Mouse (Mus musculus): ENCODE data around the gene Txn2. TPM values are rescaled to one million over a fixed set of nuclear protein-coding genes. Genes with fewer than 3 reads are reported as not detected.
A peak's percentile ranks its signal among the peaks of the same experiment; 100 is the strongest.

Gene Txn2
- polyA plus RNA-seq, 1 experiment from 2014 or later, result 239 TPM

- DNase-seq (ENCODE audit: low spot score) (no peak), ATAC-seq (replicated peaks; ENCODE audit: insufficient number of reproducible peaks, low FRiP score, low TSS enrichment, low read depth) (no peak)
- peaks cover 3% of the 10 kb centered on the region; the same call in 1 of the 2 replicates for H3K4me1 ChIP-seq (ENCODE audit: control insufficient read depth, insufficient read depth, low read length)
- no peaks in the 10 kb centered on the region for H3K27me3 ChIP-seq (ENCODE audit: control insufficient read depth, insufficient read depth, low read length)
- no peak overlapping the region for H3K27ac ChIP-seq (replicated peaks; ENCODE audit: low read depth, low read length)
- WGBS, result 64% methylated on average over 6 of the region's 6 CpGs
- no peaks in the 10 kb centered on the region for H3K9me3 ChIP-seq (replicated peaks; ENCODE audit: control insufficient read depth, low read length)
- H3K4me2 ChIP-seq (ENCODE audit: low read depth, low read length), result no peak overlapping the region
- H3K4me3 ChIP-seq (ENCODE audit: low read depth, low read length), result no peak overlapping the region
- H3K9ac ChIP-seq (replicated peaks; ENCODE audit: low read length), result no peak overlapping the region; the same call in 1 of the 2 replicates
- no peaks in the 10 kb centered on the region for H3K36me3 ChIP-seq (replicated peaks; ENCODE audit: control insufficient read depth, insufficient read depth, low read depth, low read length)
These were observed 2.8 kb upstream of the Txn2 start for GRCm38 (mm10) chr15:77931689-77932016.

- no peaks in the 10 kb centered on the region for H3K36me3 ChIP-seq (replicated peaks; ENCODE audit: control insufficient read depth, insufficient read depth, low read depth, low read length)
- no peak for ATAC-seq (replicated peaks; ENCODE audit: insufficient number of reproducible peaks, low FRiP score, low TSS enrichment, low read depth)
- no peaks in the 10 kb centered on the region for H3K9me3 ChIP-seq (replicated peaks; ENCODE audit: control insufficient read depth, low read length)
- peaks cover 3% of the 10 kb centered on the region; the same call in 1 of the 2 replicates for H3K4me1 ChIP-seq (ENCODE audit: control insufficient read depth, insufficient read depth, low read length)
- H3K27ac ChIP-seq (replicated peaks; ENCODE audit: low read depth, low read length), result no peak overlapping the region
- no peak for DNase-seq (ENCODE audit: low spot score)
- no peak overlapping the region for H3K4me2 ChIP-seq (ENCODE audit: low read depth, low read length)
- H3K27me3 ChIP-seq (ENCODE audit: control insufficient read depth, insufficient read depth, low read length), result no peaks in the 10 kb centered on the region
- no peak overlapping the region for H3K4me3 ChIP-seq (ENCODE audit: low read depth, low read length)
- H3K9ac ChIP-seq (replicated peaks; ENCODE audit: low read length), result no peak overlapping the region; the same call in 1 of the 2 replicates
- WGBS, result 82% methylated on average over 6 of the region's 6 CpGs
These were observed 2.3 kb upstream of the Txn2 start for GRCm38 (mm10) chr15:77930986-77931688.

- 57% methylated on average over 8 of the region's 8 CpGs for WGBS
- DNase-seq (ENCODE audit: low spot score), result no peak
- H3K27ac ChIP-seq (replicated peaks; ENCODE audit: low read depth, low read length), result no peak overlapping the region
These were observed 998 bp upstream of the Txn2 start for GRCm38 (mm10) chr15:77929804-77930203.

GRCm38 (mm10) chr15:77928091-77928490, 715 bp downstream of the Txn2 start:
- ATAC-seq (replicated peaks; ENCODE audit: insufficient number of reproducible peaks, low FRiP score, low TSS enrichment, low read depth) (no peak), DNase-seq (ENCODE audit: low spot score) (no peak)
- Histone ChIP-seq H3K27me3 (ENCODE audit: control insufficient read depth, insufficient read depth, low read length) (no peaks in the 10 kb centered on the region), H3K27ac (replicated peaks; ENCODE audit: low read depth, low read length) (peak overlapping the region; percentile 72; the same call in 1 of the 2 replicates), H3K36me3 (replicated peaks; ENCODE audit: control insufficient read depth, insufficient read depth, low read depth, low read length) (peaks cover 4% of the 10 kb centered on the region), H3K4me2 (ENCODE audit: low read depth, low read length) (peak overlapping the region; percentile 46), H3K9me3 (replicated peaks; ENCODE audit: control insufficient read depth, low read length) (no peaks in the 10 kb centered on the region), H3K4me3 (ENCODE audit: low read depth, low read length) (peak overlapping the region; percentile 79), H3K9ac (replicated peaks; ENCODE audit: low read length) (peak overlapping the region; percentile 82), H3K4me1 (ENCODE audit: control insufficient read depth, insufficient read depth, low read length) (peaks cover 3% of the 10 kb centered on the region; the same call in 1 of the 2 replicates)
- WGBS, result 22% methylated on average over 4 of the region's 4 CpGs

More at GRCm38 (mm10) chr15:77929804-77930203, 998 bp upstream of the Txn2 start:
- H3K9me3 ChIP-seq (replicated peaks; ENCODE audit: control insufficient read depth, low read length), result no peaks in the 10 kb centered on the region
- ATAC-seq (replicated peaks; ENCODE audit: insufficient number of reproducible peaks, low FRiP score, low TSS enrichment, low read depth), result no peak
- no peaks in the 10 kb centered on the region for H3K36me3 ChIP-seq (replicated peaks; ENCODE audit: control insufficient read depth, insufficient read depth, low read depth, low read length)
- H3K4me2 ChIP-seq (ENCODE audit: low read depth, low read length), result peak overlapping the region; percentile 73
- peaks cover 3% of the 10 kb centered on the region; the same call in 1 of the 2 replicates for H3K4me1 ChIP-seq (ENCODE audit: control insufficient read depth, insufficient read depth, low read length)
- peak overlapping the region; percentile 70 for H3K9ac ChIP-seq (replicated peaks; ENCODE audit: low read length)
- peak overlapping the region; percentile 79 for H3K4me3 ChIP-seq (ENCODE audit: low read depth, low read length)
- H3K27me3 ChIP-seq (ENCODE audit: control insufficient read depth, insufficient read depth, low read length), result no peaks in the 10 kb centered on the region

DNA sequence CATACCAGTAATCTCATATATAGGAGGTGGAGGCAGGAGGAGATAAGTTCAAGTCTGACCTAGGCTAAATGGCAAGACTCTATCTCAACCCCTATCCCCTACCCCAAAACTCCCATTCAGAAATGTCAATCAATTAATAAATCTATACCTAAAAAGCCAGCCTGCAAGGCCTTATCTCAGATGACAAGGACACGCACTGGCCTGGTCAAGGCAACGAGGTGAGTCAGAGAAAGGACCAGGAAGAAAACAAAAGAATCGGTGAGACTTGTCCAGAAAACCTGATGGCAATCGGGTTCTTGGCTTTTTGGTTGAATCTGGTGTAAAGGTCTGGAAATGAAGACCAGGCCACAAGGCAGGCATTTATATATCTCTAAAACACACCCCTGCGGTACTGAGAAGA, 1.9 kb downstream of the Txn2 start:
- no peak for ATAC-seq (replicated peaks; ENCODE audit: insufficient number of reproducible peaks, low FRiP score, low TSS enrichment, low read depth)
- H3K4me3 ChIP-seq (ENCODE audit: low read depth, low read length), result no peak overlapping the region
- H3K36me3 ChIP-seq (replicated peaks; ENCODE audit: control insufficient read depth, insufficient read depth, low read depth, low read length), result peaks cover 4% of the 10 kb centered on the region
- H3K4me2 ChIP-seq (ENCODE audit: low read depth, low read length), result no peak overlapping the region
- 96% methylated on average over 5 of the region's 5 CpGs for WGBS
- no peak for DNase-seq (ENCODE audit: low spot score)
- no peak overlapping the region for H3K9ac ChIP-seq (replicated peaks; ENCODE audit: low read length)
- no peak overlapping the region for H3K27ac ChIP-seq (replicated peaks; ENCODE audit: low read depth, low read length)
- H3K9me3 ChIP-seq (replicated peaks; ENCODE audit: control insufficient read depth, low read length), result no peaks in the 10 kb centered on the region
- H3K27me3 ChIP-seq (ENCODE audit: control insufficient read depth, insufficient read depth, low read length), result no peaks in the 10 kb centered on the region
- H3K4me1 ChIP-seq (ENCODE audit: control insufficient read depth, insufficient read depth, low read length), result peaks cover 3% of the 10 kb centered on the region; the same call in 1 of the 2 replicates

- DNase-seq (ENCODE audit: low spot score) (no peak), ATAC-seq (replicated peaks; ENCODE audit: insufficient number of reproducible peaks, low FRiP score, low TSS enrichment, low read depth) (no peak)
- no peak overlapping the region for H3K9ac ChIP-seq (replicated peaks; ENCODE audit: low read length)
- H3K27ac ChIP-seq (replicated peaks; ENCODE audit: low read depth, low read length), result no peak overlapping the region
- H3K9me3 ChIP-seq (replicated peaks; ENCODE audit: control insufficient read depth, low read length), result no peaks in the 10 kb centered on the region
- peaks cover 4% of the 10 kb centered on the region for H3K36me3 ChIP-seq (replicated peaks; ENCODE audit: control insufficient read depth, insufficient read depth, low read depth, low read length)
- 100% methylated on average over 2 of the region's 2 CpGs for WGBS
- H3K4me2 ChIP-seq (ENCODE audit: low read depth, low read length), result no peak overlapping the region
- no peaks in the 10 kb centered on the region for H3K27me3 ChIP-seq (ENCODE audit: control insufficient read depth, insufficient read depth, low read length)
- H3K4me3 ChIP-seq (ENCODE audit: low read depth, low read length), result no peak overlapping the region
- peaks cover 3% of the 10 kb centered on the region; the same call in 1 of the 2 replicates for H3K4me1 ChIP-seq (ENCODE audit: control insufficient read depth, insufficient read depth, low read length)
These were observed 3.6 kb downstream of the Txn2 start for GRCm38 (mm10) chr15:77925195-77925594.

DNA sequence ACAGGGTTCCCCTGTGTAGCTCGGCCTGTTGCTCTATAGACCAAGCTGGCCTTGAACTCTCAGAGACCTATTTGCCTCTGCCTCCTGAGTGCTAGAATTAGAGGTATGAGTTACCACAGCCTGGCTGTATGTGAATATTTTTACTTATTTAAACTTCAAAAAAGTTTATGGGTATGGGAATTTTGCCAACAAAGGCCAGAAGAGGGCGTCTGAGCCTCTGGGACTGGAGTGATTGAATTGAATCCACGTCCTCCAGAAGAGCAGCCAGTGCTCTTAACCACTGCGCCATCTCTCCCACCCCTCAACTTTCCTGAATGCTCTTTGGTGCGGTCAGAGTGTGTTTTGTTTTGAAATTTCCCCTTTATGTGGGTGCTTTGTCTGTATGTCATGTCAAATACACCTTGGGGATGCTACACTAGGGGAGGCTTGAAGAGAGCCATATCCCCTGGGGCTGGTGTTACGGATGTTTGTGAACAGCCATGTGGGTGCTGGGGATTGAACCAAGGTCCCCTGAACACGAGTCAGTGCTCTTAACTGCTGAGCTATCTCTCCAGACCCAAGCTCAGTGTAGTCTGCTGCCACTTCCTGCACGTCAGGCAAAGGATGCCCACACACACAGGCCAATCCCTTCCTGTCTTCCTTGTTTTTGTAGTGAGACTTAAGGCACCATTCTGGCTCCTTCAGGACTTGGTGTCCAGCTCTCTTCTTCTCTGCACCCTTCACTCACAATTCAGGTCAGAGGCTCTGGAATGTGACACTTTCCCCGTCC, 5.4 kb downstream of the Txn2 start:
- no peak overlapping the region for H3K27ac ChIP-seq (replicated peaks; ENCODE audit: low read depth, low read length)
- H3K9me3 ChIP-seq (replicated peaks; ENCODE audit: control insufficient read depth, low read length), result no peaks in the 10 kb centered on the region
- ATAC-seq (replicated peaks; ENCODE audit: insufficient number of reproducible peaks, low FRiP score, low TSS enrichment, low read depth), result no peak
- H3K4me2 ChIP-seq (ENCODE audit: low read depth, low read length), result no peak overlapping the region
- no peak overlapping the region for H3K4me3 ChIP-seq (ENCODE audit: low read depth, low read length)
- H3K4me1 ChIP-seq (ENCODE audit: control insufficient read depth, insufficient read depth, low read length), result peaks cover 3% of the 10 kb centered on the region; the same call in 1 of the 2 replicates
- H3K9ac ChIP-seq (replicated peaks; ENCODE audit: low read length), result no peak overlapping the region
- no peak for DNase-seq (ENCODE audit: low spot score)
- peaks cover 4% of the 10 kb centered on the region for H3K36me3 ChIP-seq (replicated peaks; ENCODE audit: control insufficient read depth, insufficient read depth, low read depth, low read length)
- no peaks in the 10 kb centered on the region for H3K27me3 ChIP-seq (ENCODE audit: control insufficient read depth, insufficient read depth, low read length)
- 73% methylated on average over 9 of the region's 9 CpGs for WGBS

GRCm38 (mm10) chr15:77922710-77923109, 6.1 kb downstream of the Txn2 start:
- Histone ChIP-seq H3K4me1 (ENCODE audit: control insufficient read depth, insufficient read depth, low read length) (peaks cover 3% of the 10 kb centered on the region; the same call in 1 of the 2 replicates), H3K9me3 (replicated peaks; ENCODE audit: control insufficient read depth, low read length) (no peaks in the 10 kb centered on the region), H3K4me3 (ENCODE audit: low read depth, low read length) (no peak overlapping the region), H3K27ac (replicated peaks; ENCODE audit: low read depth, low read length) (no peak overlapping the region), H3K4me2 (ENCODE audit: low read depth, low read length) (no peak overlapping the region), H3K9ac (replicated peaks; ENCODE audit: low read length) (no peak overlapping the region), H3K27me3 (ENCODE audit: control insufficient read depth, insufficient read depth, low read length) (no peaks in the 10 kb centered on the region), H3K36me3 (replicated peaks; ENCODE audit: control insufficient read depth, insufficient read depth, low read depth, low read length) (peaks cover 4% of the 10 kb centered on the region)
- 85% methylated on average over 9 of the region's 9 CpGs for WGBS
- DNase-seq (ENCODE audit: low spot score) (no peak), ATAC-seq (replicated peaks; ENCODE audit: insufficient number of reproducible peaks, low FRiP score, low TSS enrichment, low read depth) (no peak)
